Mouse (Mus musculus): ENCODE measurements at regions not wholly inside any gene's neighbourhood (a gene's known extent, or its start where the extent isn't known, plus 50 kb on each side); places are given as distances from the start of the nearest gene placed in this dataset.
"Not testable (repeated sequence)": the region's sequence is repeated elsewhere in the genome, so short reads cannot be mapped to it uniquely, and the experiment has no call there.

GRCm38 (mm10) chr9:14061389-14061788, 213.5 kb upstream of the Sesn3 start:
- DNase-seq: no peak
- no peaks in the 10 kb centered on the region for H3K4me1 ChIP-seq (ENCODE audit: control insufficient read depth, insufficient read depth, low read length)
- 76% methylated on average over 5 of the region's 5 CpGs for WGBS
- no peak overlapping the region for H3K4me3 ChIP-seq (replicated peaks; ENCODE audit: extremely low read depth, low read depth, low read length)
- TF ChIP-seq CTCF (IDR thresholded peaks at IDR 0.05; ENCODE audit: insufficient read depth, low read length) (no peak), POLR2A (IDR thresholded peaks at IDR 0.05; ENCODE audit: borderline replicate concordance, extremely low read depth, low read depth, low read length) (no peak)

GRCm38 (mm10) chr9:14061840-14062239, 213.0 kb upstream of the Sesn3 start:
- Histone ChIP-seq H3K4me3 (replicated peaks; ENCODE audit: extremely low read depth, low read depth, low read length) (no peak overlapping the region), H3K4me1 (ENCODE audit: control insufficient read depth, insufficient read depth, low read length) (no peaks in the 10 kb centered on the region)
- 71% methylated on average over 9 of the region's 9 CpGs for WGBS
- DNase-seq: no peak
- TF ChIP-seq POLR2A (IDR thresholded peaks at IDR 0.05; ENCODE audit: borderline replicate concordance, extremely low read depth, low read depth, low read length) (no peak), CTCF (IDR thresholded peaks at IDR 0.05; ENCODE audit: insufficient read depth, low read length) (no peak)

GRCm38 (mm10) chr9:14062706-14063105, 212.2 kb upstream of the Sesn3 start:
- DNase-seq: no peak
- WGBS: 97% methylated on average over 1 of the region's 1 CpGs
- TF ChIP-seq CTCF (IDR thresholded peaks at IDR 0.05; ENCODE audit: insufficient read depth, low read length) (no peak), POLR2A (IDR thresholded peaks at IDR 0.05; ENCODE audit: borderline replicate concordance, extremely low read depth, low read depth, low read length) (no peak)
- Histone ChIP-seq H3K4me3 (replicated peaks; ENCODE audit: extremely low read depth, low read depth, low read length) (no peak overlapping the region), H3K4me1 (ENCODE audit: control insufficient read depth, insufficient read depth, low read length) (no peaks in the 10 kb centered on the region)

GRCm38 (mm10) chr9:14066741-14067140, 208.1 kb upstream of the Sesn3 start:
- not testable (repeated sequence) for H3K4me1 ChIP-seq (ENCODE audit: control insufficient read depth, insufficient read depth, low read length); H3K4me3 ChIP-seq (replicated peaks; ENCODE audit: extremely low read depth, low read depth, low read length); DNase-seq
- 85% methylated on average over 7 of the region's 7 CpGs for WGBS

GRCm38 (mm10) chr9:14069076-14069475, 205.8 kb upstream of the Sesn3 start:
- TF ChIP-seq CTCF (IDR thresholded peaks at IDR 0.05; ENCODE audit: insufficient read depth, low read length) (no peak), POLR2A (IDR thresholded peaks at IDR 0.05; ENCODE audit: borderline replicate concordance, extremely low read depth, low read depth, low read length) (no peak)
- no peak for DNase-seq
- H3K4me3 ChIP-seq (replicated peaks; ENCODE audit: extremely low read depth, low read depth, low read length): no peak overlapping the region
- no peaks in the 10 kb centered on the region for H3K4me1 ChIP-seq (ENCODE audit: control insufficient read depth, insufficient read depth, low read length)
- WGBS: 93% methylated on average over 6 of the region's 6 CpGs

- no peak overlapping the region for H3K4me3 ChIP-seq (replicated peaks; ENCODE audit: extremely low read depth, low read depth, low read length)
- no peaks in the 10 kb centered on the region for H3K4me1 ChIP-seq (ENCODE audit: control insufficient read depth, insufficient read depth, low read length)
- TF ChIP-seq POLR2A (IDR thresholded peaks at IDR 0.05; ENCODE audit: borderline replicate concordance, extremely low read depth, low read depth, low read length) (no peak), CTCF (IDR thresholded peaks at IDR 0.05; ENCODE audit: insufficient read depth, low read length) (no peak)
- WGBS: 75% methylated on average over 3 of the region's 3 CpGs
- no peak for DNase-seq
Observed at GRCm38 (mm10) chr9:14069770-14070169, 205.1 kb upstream of the Sesn3 start.

GRCm38 (mm10) chr9:14071728-14072127, 203.1 kb upstream of the Sesn3 start:
- WGBS: 74% methylated on average over 6 of the region's 6 CpGs
- Histone ChIP-seq H3K4me3 (replicated peaks; ENCODE audit: extremely low read depth, low read depth, low read length) (no peak overlapping the region), H3K4me1 (ENCODE audit: control insufficient read depth, insufficient read depth, low read length) (no peaks in the 10 kb centered on the region)
- no peak for DNase-seq
- TF ChIP-seq POLR2A (IDR thresholded peaks at IDR 0.05; ENCODE audit: borderline replicate concordance, extremely low read depth, low read depth, low read length) (no peak), CTCF (IDR thresholded peaks at IDR 0.05; ENCODE audit: insufficient read depth, low read length) (no peak)

- no peak for DNase-seq
- no peak for TF ChIP-seq CTCF (IDR thresholded peaks at IDR 0.05; ENCODE audit: insufficient read depth, low read length)
- TF ChIP-seq POLR2A (IDR thresholded peaks at IDR 0.05; ENCODE audit: borderline replicate concordance, extremely low read depth, low read depth, low read length): no peak
- Histone ChIP-seq H3K4me3 (replicated peaks; ENCODE audit: extremely low read depth, low read depth, low read length) (no peak overlapping the region), H3K4me1 (ENCODE audit: control insufficient read depth, insufficient read depth, low read length) (no peaks in the 10 kb centered on the region)
- WGBS: 88% methylated on average over 1 of the region's 1 CpGs
Observed at GRCm38 (mm10) chr9:14072950-14073349, 201.9 kb upstream of the Sesn3 start.

- Histone ChIP-seq H3K4me1 (ENCODE audit: control insufficient read depth, insufficient read depth, low read length) (no peaks in the 10 kb centered on the region), H3K4me3 (replicated peaks; ENCODE audit: extremely low read depth, low read depth, low read length) (no peak overlapping the region)
- WGBS: 63% methylated on average over 6 of the region's 6 CpGs
- TF ChIP-seq CTCF (IDR thresholded peaks at IDR 0.05; ENCODE audit: insufficient read depth, low read length) (no peak), POLR2A (IDR thresholded peaks at IDR 0.05; ENCODE audit: borderline replicate concordance, extremely low read depth, low read depth, low read length) (no peak)
- DNase-seq: no peak
Observed at GRCm38 (mm10) chr9:14074273-14074672, 200.6 kb upstream of the Sesn3 start.

- DNase-seq; H3K4me1 ChIP-seq (ENCODE audit: control insufficient read depth, insufficient read depth, low read length); H3K4me3 ChIP-seq (replicated peaks; ENCODE audit: extremely low read depth, low read depth, low read length): not testable (repeated sequence)
Observed at GRCm38 (mm10) chr9:14074866-14075265, 200.0 kb upstream of the Sesn3 start.

- DNase-seq: no peak
- Histone ChIP-seq H3K4me3 (replicated peaks; ENCODE audit: extremely low read depth, low read depth, low read length) (no peak overlapping the region), H3K4me1 (ENCODE audit: control insufficient read depth, insufficient read depth, low read length) (no peaks in the 10 kb centered on the region)
- 32% methylated on average over 4 of the region's 4 CpGs for WGBS
- TF ChIP-seq CTCF (IDR thresholded peaks at IDR 0.05; ENCODE audit: insufficient read depth, low read length) (no peak), POLR2A (IDR thresholded peaks at IDR 0.05; ENCODE audit: borderline replicate concordance, extremely low read depth, low read depth, low read length) (no peak)
Observed at GRCm38 (mm10) chr9:14075452-14075851, 199.4 kb upstream of the Sesn3 start.
